Mouse (Mus musculus): ENCODE measurements around the gene Barx2.

Barx2 gene

GRCm38 (mm10) chr9:31808753-31809152 is 104.5 kb downstream of the Barx2 start:
- in situ Hi-C loops (cut with MboI, MseI), result no loop called here

- in situ Hi-C loops (cut with MboI, MseI), result no loop called here
Measured at GRCm38 (mm10) chr9:31802641-31803040, 110.6 kb downstream of the Barx2 start.
